Mouse (Mus musculus) megakaryocyte progenitor cell, adult 5-6 weeks (primary cell): ENCODE results near the gene Npas2. TPM values are rescaled to one million over a fixed set of nuclear protein-coding genes. Genes with fewer than 3 reads are reported as not detected.

Source experiments
- ATAC-seq: replicated peaks from 2 replicates; pipeline ENCODE4 v1.8.0; 2016; ENCODE audit warnings: mild to moderate bottlenecking, moderate TSS enrichment, inconsistent platforms; ENCODE audit not compliant: poor library complexity
- total RNA-seq, 2 experiments: library from RNA; stranded (forward) in 1 of 2; stranded (reverse) in 1 of 2; fragments of 157-497, 149-512 nt in 1 of 2; fragments of 200-1000 nt in 1 of 2; gene quantifications; 2 replicates each; pipeline versions ENCODE4 v1.2.3 to v1.2.4; 2015 to 2017

Npas2 gene
- total RNA-seq, 2 experiments from 2014 or later, result 0.07 TPM; not detected in 1

DNA sequence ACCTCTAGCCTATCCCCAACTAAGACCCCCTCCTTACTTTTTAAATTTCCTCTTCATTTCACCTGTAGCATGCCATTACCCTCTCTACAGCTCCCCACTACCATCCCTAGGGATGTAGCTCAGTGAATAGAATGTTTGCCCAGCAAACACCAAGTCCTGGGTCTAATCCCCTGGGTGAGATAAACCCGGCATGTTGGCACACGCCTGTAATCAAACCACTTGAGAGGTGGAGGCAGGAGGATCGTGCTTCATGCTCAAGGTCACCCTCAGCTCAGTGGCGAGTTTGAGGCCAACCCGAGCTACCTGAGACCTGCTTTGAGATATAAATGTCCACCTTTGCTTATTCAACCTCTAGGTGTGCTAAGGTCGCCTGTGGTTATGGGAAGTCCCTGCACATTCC is 19.5 kb downstream of the Npas2 start:
- no peak for ATAC-seq

DNA sequence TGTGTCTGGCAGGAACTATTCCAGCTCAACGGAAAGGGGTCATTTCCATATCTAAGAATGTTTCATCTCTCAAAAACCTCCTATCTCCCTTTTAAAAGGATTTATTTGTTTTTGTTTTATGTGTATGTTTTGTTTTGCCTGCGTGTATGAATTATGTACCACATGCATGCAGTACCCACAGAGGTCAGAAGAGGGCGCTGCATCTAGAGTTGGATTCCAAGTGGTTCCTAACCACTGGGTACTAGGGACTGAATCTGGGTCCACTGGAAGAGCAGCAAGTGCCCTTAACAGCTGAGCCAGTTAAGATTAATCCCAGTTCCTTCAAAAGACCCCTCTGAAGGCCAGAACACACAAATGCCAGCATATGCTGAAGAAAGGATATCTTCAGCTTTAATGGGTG is 24.1 kb downstream of the Npas2 start:
- ATAC-seq, result no peak

DNA sequence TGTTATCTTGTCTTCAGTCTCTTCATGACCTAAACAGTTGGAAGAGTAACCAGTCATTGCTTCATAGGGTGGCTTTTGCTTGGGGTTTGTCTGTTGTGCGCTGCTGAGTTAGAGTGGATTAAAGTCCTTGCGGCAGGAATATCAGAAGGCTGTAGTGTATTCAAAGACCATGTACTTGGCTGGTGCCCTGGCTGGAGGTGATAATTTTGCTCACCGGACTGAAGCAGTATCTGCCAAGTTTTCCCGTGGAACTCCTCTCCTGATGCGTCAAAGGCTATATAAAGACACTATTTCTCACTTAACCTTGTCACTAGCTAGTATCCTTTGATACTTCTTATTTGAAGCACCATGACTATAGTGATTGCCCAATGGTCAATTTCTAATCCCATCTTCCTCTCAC is 34.9 kb downstream of the Npas2 start:
- ATAC-seq, result no peak

DNA sequence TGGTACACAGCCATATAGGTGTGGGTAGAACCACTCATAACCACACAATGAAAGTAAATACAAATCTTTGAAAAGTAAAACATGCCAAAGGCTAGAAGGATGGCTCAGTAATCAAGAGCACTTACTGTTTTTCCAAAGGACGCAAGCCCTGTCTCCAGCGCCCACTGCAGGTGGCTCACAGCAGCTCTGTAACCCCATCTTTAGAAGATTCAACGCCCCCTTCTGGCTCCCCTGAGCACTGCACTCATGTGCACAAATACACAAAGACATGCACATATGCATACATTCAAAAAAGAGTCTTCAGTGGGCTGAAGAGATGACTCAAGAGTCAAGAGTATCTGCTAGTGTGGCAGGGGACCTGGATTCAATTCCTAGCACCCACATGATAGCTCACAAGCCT is 36.5 kb downstream of the Npas2 start:
- no peak for ATAC-seq

DNA sequence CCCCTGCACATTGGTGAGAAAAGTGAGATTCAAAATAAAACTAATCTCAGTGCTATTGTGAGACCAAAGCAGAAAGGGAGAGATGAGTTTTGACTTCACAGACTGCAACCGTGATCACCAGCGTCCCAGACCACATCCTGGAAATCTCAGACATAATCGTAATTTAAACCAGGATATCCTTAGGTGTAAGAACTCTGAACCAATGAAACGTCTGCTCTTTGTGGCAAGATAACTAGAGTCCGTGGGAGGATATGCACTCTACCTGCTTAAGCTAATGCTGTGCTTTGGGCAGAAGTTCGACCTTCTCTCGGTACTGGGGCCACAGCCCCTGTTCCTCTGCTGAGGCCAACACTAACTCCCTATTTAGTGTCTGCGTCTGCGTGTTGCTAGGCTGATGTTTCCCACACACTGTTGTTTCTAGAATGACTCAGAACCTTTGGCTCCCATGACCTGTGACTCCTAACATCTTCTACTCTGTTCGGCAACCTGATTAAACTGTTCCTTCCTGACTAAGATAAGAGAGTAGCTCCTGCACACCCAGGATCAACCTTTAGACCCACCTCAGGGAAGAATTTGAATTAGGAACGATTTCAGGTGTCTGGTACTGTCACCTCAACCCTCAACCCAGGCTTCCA is 41.4 kb downstream of the Npas2 start:
- ATAC-seq, result no peak

DNA sequence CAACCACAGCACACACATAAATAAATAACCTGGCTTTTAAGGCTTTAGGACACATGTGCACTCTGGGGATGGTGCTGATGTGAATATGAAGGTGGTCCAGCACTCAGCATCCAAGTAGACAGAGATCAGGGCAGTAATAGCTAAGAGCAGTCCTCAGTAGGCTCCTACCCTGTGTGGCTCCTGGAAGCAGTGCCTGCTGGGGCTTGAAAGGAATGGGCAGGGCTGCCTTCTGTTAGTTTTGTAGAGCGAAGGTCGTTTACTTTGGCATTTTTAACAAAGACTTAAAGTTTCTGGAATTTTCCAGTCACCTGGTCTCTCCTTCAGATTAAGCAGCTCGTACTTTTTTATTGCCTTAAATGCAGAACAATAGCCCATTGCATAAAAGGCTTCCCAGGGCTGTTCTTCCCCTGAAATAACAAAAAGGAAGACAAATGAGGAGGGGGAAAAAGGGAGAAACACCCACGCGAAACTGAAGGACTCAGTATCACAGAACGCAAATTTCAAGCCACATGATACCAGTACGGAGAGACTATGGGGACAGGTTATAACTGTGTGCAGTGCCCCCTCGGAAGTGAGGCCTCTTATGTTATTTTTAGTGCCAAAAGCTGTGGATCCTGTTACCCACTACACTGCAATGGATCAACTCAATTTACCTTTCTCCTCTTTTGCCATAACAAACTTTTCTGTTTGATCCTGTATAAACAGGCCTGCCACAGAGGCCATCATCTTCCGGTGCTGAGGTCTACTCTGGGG is 44.1 kb downstream of the Npas2 start:
- no peak for ATAC-seq

DNA sequence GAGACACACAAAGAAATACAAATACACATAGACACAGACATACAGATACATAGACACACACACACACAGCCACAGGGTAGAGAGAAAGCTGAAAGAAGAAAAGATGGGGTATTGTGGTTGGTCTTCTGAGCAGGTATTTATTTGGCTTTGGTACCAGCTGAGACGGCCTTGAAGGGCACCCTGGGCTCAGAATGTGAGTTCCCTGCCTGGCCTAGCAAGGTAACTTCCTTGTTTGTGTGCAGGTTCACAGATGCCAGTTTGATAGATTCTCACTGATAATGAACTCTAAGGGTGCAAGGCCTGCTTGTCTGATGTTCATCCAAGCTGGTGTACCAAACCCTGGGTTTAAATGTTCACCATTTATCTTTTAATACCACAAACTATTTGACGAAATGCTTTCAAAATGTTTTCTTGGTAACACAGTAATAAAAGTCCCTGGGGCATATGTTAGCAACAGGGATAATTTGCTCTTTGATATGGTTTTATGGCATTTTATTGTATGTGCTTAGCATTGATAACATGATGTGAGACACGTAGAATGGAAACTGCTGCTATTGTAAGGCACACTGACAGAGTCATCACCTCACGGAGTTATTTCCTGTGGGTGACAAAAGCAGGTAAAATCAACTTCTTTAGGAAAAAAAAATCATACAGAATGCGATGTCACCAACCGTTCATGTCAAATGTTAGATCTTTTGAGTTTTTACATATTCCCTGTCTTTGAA is 47.5 kb downstream of the Npas2 start:
- ATAC-seq, result no peak

DNA sequence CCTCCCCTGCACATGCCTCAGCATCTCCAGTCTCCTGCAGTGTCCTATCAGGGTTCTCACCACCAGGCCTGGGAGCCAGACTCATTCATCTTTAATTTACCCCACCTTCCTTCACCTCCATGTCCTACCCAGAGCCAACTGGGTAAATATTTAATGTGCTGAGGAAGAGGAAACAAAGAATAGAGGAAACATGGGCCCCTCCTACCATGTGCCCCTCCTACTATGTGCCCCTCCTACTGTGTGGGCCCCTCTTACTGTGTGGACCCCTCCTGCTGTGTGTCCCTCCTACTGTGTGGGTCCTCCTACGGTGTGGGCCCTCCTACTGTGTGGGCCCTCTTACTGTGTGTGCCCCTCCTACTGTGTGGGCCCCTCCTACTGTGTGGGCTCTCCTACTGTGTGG is 51.2 kb downstream of the Npas2 start:
- ATAC-seq, result no peak

DNA sequence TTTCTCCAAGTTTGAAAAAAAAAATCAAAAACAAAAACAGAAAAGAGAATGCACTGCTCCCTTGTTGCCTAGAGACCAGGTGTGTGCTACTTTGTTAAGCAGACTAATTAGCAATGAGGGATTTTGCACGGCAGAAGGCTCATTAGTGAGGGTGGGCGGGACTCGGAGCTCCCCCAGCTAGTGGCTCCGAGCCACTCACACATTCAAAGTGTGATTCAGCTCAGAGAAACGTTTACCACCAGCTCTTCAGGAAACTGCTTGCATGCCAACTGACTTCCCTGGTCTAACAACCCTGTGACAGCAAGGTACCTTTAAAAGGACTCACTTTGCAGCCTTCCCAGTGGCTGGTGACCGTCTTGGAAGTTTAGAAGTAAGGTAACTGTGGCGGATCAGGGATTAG is 58.1 kb downstream of the Npas2 start:
- no peak for ATAC-seq

DNA sequence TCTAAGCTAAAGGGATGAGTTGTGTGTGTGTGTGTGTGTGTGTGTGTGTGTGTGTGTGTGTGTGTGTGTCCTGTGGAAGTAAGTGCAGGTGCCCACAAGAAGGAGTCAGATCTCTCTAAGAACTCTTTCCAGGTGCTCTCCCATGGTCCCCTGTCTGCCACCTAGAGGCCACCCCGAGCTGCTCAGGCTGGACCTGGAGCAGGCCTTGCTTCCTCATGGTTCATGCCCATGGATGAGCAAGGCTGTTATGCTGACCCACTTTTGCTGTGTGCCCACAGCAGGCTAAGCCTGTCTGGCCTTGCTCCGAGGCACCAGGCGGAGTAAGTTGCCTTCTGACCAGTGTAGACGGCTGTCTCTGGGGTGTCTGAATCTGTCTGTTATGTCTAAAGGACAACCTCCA is 60.2 kb downstream of the Npas2 start:
- peak; percentile 42; the same call in 1 of the 2 replicates for ATAC-seq

DNA sequence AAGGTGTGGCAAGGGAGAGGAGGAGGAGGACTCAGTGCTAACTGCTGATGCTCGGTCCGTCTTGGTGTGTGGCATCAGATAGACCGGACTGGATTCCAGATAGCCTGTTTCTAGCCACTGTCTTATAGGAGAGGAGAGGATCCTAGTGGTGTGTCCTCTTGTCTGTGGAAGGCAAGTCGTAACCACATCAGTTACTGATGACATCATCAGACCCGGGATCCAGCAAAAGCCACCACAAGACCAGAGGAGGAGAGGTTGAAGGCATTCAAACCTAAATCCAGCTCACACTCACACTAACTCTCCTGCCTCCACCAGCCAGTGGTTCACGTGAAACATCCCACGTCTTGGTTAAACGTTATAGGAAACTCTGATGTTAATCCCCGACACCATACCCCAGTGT is 62.5 kb downstream of the Npas2 start:
- no peak for ATAC-seq

DNA sequence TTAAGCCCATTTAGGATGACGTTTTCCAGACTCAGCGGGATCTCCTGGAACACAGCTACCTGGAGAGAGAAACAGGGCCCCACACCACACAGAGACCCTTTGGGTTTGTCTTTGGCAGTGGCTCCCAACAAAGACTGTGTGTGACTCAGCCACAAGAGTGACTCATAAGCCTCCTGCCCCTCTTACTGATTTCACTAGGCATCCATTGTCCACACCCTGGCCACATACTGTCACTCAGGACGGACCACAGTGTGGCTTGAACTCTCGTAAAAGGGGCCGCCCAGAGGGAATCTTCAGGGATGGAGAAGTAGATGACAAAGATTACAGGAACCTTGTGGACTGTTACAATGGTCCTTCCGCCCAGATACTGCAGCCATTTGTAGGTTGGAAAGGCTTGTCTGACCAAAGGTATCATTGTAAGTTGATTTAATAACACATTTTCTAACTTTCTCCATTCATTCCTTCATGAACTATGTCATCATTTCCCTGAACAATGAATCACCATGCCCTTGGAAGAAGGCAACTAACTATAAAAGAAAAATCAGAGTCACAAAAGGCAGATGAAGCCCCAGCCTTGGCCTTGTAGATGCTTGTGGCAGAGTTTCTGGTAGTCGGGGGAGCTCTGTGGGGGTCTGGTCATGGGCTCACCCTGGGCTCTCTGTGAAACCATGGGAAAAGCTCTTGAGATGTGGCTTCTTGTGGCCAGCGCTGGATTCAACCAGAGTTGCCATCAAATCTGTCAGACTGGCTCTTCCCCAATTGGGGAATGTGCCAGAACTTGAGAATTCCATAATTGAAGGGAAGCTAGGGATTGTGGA is 63.2 kb downstream of the Npas2 start:
- ATAC-seq, result no peak

DNA sequence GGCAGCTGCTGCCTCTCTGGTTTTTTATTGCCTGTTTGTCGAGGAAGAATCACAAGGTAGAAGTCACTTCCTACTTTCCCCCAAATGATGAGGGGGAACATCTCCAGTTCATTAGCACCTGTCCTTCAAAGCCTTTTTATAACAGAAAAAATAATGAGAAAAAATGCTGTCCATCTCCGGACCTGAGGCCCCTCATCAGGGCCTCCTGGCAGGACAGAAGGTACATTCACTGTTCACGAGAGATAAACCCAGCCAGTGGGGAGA is 63.7 kb downstream of the Npas2 start:
- no peak for ATAC-seq

DNA sequence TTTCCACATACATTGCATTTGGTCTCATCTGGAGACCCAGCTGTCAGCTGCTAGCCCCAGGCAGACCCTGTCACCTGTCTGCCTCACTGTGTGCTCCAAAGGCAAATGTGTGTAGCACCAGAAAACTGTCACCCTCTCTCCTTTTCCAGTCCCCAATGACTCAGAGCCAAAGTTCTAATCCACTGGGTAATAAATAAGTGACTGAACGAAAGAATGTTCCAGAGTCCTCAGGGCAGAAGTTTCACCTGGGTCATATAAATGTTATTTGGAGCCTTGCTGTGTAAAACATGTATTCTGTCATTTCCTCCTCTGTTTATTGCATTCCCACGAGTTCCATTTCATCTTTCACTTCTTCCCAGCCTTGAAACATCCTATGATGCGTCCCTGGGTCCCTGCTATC is 66.1 kb downstream of the Npas2 start:
- ATAC-seq, result no peak

DNA sequence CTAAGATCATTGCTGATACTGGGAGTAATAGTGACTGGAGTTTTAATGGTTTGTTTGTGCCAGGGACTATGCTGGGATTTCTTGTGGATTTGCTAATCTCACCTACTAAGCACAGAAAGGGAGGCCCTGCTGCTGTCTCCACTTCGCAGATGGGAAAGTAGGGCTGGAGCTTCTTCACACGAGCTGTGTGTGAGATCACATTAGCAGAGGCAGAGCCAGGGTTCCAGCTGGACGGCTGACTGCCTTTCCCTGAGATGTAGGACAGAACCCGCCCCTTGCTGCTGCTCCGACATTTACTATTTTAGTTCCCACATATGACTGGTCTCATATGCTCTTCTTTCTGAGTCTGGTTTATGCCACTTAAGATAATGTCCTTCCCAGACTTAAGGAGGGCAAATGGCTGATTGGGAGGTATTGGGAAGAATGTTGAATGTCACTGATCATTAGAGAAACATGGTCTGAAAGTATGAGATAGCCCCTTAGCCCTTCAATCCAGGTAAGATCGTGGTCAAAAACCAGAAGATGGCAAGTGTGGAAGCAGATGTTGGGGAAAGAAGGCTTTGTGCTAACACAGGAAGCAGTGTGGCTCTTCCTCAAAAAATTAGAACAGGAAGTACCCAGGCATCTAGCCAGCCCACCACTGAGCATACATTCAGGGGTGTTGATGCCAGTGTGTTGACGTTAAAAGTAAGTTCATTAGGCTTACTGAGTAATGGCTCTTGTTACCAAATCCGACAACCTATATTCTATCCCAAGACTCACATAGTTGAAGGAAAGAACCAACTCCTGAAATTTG is 66.8 kb downstream of the Npas2 start:
- ATAC-seq, result peak; percentile 39; the same call in 1 of the 2 replicates

DNA sequence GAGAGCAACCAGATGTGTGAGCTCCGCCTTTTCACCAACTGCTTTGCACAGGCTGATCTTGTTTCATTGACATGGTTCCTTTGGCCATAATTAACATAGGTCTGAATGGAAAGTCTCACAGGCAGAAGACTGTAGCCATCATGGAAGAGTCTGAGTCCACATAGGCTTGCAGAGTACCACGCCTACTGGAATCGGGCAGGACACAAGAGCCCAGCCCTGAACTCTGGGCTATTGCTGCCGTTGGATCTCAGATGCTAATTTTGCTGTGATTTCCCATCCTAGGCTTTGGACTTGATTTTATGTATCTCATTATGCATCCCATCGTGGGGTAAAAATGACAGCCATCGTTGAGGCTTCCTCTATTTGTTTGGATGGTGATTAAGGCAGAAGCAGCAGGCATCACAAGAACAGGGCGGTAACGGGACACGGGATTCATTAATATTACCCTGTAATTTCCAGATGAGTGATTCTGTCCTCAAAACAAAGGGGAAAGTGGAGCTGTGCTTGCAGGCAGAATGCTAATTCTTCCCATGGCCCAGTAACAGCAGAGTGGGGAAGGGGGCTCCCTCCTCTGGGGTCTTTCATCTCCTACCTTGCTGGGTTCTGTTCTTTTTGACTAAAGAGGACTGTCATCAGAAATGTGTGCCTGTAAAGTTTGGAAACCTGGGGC is 73.4 kb downstream of the Npas2 start:
- no peak for ATAC-seq

DNA sequence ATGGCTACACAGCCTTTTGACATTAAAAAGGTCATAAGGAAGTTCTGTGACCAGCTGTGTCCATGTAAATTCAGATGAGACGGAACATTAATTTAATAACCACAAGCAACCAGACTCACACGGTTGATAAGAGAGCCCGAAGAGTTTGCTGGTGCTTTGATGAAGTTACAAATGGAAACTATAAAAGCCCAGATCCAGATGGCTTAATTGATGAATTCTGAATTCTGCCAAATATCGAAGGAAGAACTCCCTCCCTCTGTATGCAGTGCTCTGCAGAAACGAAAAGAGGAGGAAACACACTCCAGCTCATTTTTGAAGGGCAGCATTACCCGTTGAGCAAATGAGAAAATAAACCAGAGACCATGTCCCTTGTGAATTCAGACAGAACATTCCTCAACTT is 79.4 kb downstream of the Npas2 start:
- ATAC-seq, result no peak

DNA sequence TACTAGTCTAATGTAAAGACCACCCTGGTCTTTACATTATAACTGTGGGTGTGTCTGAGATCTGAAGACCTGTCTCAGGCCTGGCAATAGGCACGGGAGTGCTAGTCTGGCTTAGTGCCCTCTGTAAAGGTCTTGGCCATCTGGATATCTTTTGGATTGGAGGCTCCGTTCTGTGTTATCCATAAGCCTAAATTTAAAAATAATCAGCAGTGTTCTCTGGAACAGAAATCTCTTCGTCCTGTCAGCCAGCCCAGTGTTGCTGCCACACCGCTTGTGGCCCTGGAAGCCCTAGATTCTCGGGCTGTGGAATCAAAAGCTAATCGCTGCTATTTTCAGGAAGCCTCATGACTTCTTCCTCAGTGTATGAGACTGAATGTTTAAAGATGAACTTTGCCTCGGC is 86.9 kb downstream of the Npas2 start:
- ATAC-seq, result no peak

DNA sequence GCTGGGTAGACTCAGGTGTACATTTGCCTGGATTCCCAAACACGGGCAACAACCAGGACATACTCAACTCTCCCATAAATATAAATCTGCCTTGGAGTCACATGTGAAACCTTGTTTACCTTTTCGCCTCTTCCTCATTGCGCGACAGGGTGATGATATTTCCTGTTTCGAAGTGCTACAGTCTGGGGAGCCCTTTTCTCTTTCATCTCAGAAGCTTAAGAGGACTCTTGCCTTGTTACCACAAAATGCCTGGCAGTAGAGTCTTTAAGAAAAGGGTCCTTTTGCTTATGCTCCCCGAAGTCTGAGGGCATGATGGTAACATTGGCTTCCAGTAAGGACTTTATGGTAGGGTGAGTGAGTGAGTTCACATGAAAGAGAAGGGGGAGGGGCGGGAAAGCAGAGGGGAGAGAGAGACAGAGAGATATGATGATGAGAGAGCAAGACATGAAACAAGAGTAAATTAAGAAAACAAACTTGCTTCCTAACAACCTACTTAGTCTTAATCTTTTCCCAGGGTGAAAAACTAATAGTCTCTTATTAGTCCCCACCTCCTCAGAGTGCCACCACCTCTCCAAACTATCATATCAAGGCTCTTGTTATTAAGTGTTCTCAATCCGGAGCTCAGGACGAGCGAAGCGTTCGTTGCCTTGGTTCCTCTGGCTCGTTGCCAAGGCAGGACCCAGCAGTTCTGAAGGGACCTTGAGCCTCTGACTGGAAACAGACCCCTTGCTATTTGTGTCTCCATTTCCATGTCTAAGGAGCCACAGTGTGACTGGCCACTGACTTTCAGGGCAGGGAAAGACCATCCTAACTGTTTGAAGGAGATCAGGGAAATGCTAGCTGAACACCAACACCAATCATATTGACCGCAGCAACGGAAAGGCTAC is 87.7 kb downstream of the Npas2 start:
- no peak for ATAC-seq
